Mouse (Mus musculus) G1E (cell line): ENCODE measurements around the gene Tspan17.

ENCODE experiments used
- CTCF ChIP-seq: IDR thresholded peaks from 2 replicates; pipeline ENCODE4 v1.5.1; 2012; ENCODE audit warnings: low read depth, low read length, inconsistent platforms, mixed read lengths
- GATA1 ChIP-seq: IDR thresholded peaks from 2 replicates; pipeline ENCODE4 v1.6.1; 2012; ENCODE audit warnings: borderline replicate concordance, low read length, inconsistent platforms, mixed read lengths
- POLR2AphosphoS5 ChIP-seq: IDR thresholded peaks from 2 replicates; pipeline ENCODE4 v1.6.1; 2012; ENCODE audit warnings: low read depth, low read length, inconsistent platforms; ENCODE audit not compliant: insufficient replicate concordance
- TAL1 ChIP-seq: conservative IDR thresholded peaks from 2 replicates; pipeline ENCODE4 v1.6.1; 2012; ENCODE audit warnings: low read depth, low read length, inconsistent platforms, mixed read lengths

- TF ChIP-seq CTCF (no peak), TAL1 (no peak), GATA1 (no peak), POLR2AphosphoS5 (no peak)
Observed at GRCm38 (mm10) chr13:54797861-54798643, 8.9 kb downstream of the Tspan17 start.
